Comparison of ENCODE assay signal across 8 mouse cellular contexts in genomic region chr12:83920721-83921441, GRCm38 (mm10). TPM values are rescaled to one million over a fixed set of nuclear protein-coding genes. Genes with fewer than 3 reads are reported as not detected.
A peak's percentile ranks its signal among the peaks of the same experiment; 100 is the strongest.
DNase-seq lines count a peak whose midpoint lies in the region; ATAC-seq lines count a peak whose summit lies in the region.

No protein-coding gene starts in this region.

- peak overlapping the region; percentile 77 for H3K9ac ChIP-seq in embryonic facial prominence, embryonic 14.5 days (ENCODE audit: low read depth, low read length)
- peak overlapping the region; percentile 90 for H3K9ac ChIP-seq in liver, embryonic 12.5 days

- peak overlapping the region; percentile 87 for H3K27ac ChIP-seq in embryonic facial prominence, embryonic 14.5 days (replicated peaks; ENCODE audit: low read depth, low read length)
- peak overlapping the region; percentile 86 for H3K27ac ChIP-seq in liver, embryonic 12.5 days

- H3K27me3 ChIP-seq in embryonic facial prominence, embryonic 14.5 days (replicated peaks; ENCODE audit: control insufficient read depth, insufficient read depth, low read length): no peaks in the 10 kb centered on the region
- H3K27me3 ChIP-seq in liver, embryonic 12.5 days (replicated peaks): no peaks in the 10 kb centered on the region

- WGBS in embryonic facial prominence, embryonic 14.5 days: under 1% methylated on average over 22 of the region's 31 CpGs
- 5% methylated on average over 31 of the region's 31 CpGs for whole genome bisulfite sequencing in liver, embryonic 12.5 days (ENCODE audit: insufficient replicate concordance)

- no peak for ATAC-seq in embryonic facial prominence, embryonic 14.5 days (ENCODE audit: low read depth)
- ATAC-seq in liver, embryonic 12.5 days: no peak

- no peaks in the 10 kb centered on the region for H3K9me3 ChIP-seq in embryonic facial prominence, embryonic 14.5 days (ENCODE audit: control insufficient read depth, low read length)
- H3K9me3 ChIP-seq in liver, embryonic 12.5 days (replicated peaks): no peaks in the 10 kb centered on the region

- H3K36me3 ChIP-seq in embryonic facial prominence, embryonic 14.5 days (ENCODE audit: control insufficient read depth, insufficient read depth, low read length): no peaks in the 10 kb centered on the region
- H3K36me3 ChIP-seq in liver, embryonic 12.5 days: peaks cover 6% of the 10 kb centered on the region; the same call in 1 of the 2 replicates

- H3K4me1 ChIP-seq in embryonic facial prominence, embryonic 14.5 days (ENCODE audit: control insufficient read depth, insufficient read depth, low read length): peaks cover 11% of the 10 kb centered on the region
- peaks cover 56% of the 10 kb centered on the region for H3K4me1 ChIP-seq in liver, embryonic 12.5 days

- H3K4me2 ChIP-seq in embryonic facial prominence, embryonic 14.5 days (ENCODE audit: low read depth, low read length): peak overlapping the region; percentile 86
- peak overlapping the region; percentile 97 for H3K4me2 ChIP-seq in liver, embryonic 12.5 days

- peak; percentile 8 to 21 for DNase-seq in layer of hippocampus, adult 8-10 months (ENCODE audit: low spot score in 2 of 2)
- no peak for DNase-seq in layer of hippocampus, adult 9-11 months
- DNase-seq in ZHBTc4 (ENCODE audit: low read depth, low spot score) (peak; percentile 39), adipocyte (ENCODE audit: low spot score) (no peak)
- DNase-seq in embryonic facial prominence, embryonic 14.5 days (ENCODE audit: low spot score): no peak
- DNase-seq in heart, postnatal 4 days: peak; percentile 37
- DNase-seq in retina, embryonic 14.5 days (ENCODE audit: low spot score): peak; percentile 47

- H3K4me3 ChIP-seq in embryonic facial prominence, embryonic 14.5 days (ENCODE audit: low read depth, low read length): peak overlapping the region; percentile 94
- H3K4me3 ChIP-seq in liver, embryonic 12.5 days: peak overlapping the region; percentile 79

RNA-seq across cellular contexts. Expression of gene Numb, which starts 0.9 kb away (rescaled TPM):
- total RNA-seq in layer of hippocampus, adult 8-10 months (2022): 10 to 100 TPM; 37.5 to 52.2 (median 41.4) TPM
- polyA plus RNA-seq in embryonic facial prominence, embryonic 14.5 days (2014; fragmentation: Nextera tagmentation; extraction: Ambion mirVana): 29.9 and 33.1 TPM in 2 replicates
- total RNA-seq in heart, postnatal 4 days (2021): 10 to 100 TPM; 34.5 to 37.1 TPM
- polyA plus RNA-seq in liver, embryonic 12.5 days (2016; fragmentation: Nextera tagmentation; extraction: Ambion mirVana): 17.7 and 18.4 TPM in 2 replicates

RNA-seq across cellular contexts. Expression of gene Riox1, which starts 29.5 kb away (rescaled TPM):
- total RNA-seq in layer of hippocampus, adult 8-10 months (2022): 10 to 100 TPM; 13.9 to 17.7 (median 15.1) TPM
- 11.8 and 13.0 TPM in 2 replicates for polyA plus RNA-seq in embryonic facial prominence, embryonic 14.5 days (2014; fragmentation: Nextera tagmentation; extraction: Ambion mirVana)
- total RNA-seq in heart, postnatal 4 days (2021): 10 to 100 TPM; 10.6 to 10.8 TPM
- 22.3 and 22.8 TPM in 2 replicates for polyA plus RNA-seq in liver, embryonic 12.5 days (2016; fragmentation: Nextera tagmentation; extraction: Ambion mirVana)

Comparison
In these comparisons a context has a peak if more than half of its experiments do, and no peak if none do; other contexts are left out.
1. DNase-seq: peak in layer of hippocampus, adult 8-10 months (2 of 2), ZHBTc4 (single experiment), heart, postnatal 4 days (single experiment) and retina, embryonic 14.5 days (single experiment); none in layer of hippocampus, adult 9-11 months (single experiment), embryonic facial prominence, embryonic 14.5 days (single experiment) and adipocyte (single experiment).